Mouse (Mus musculus): ENCODE measurements around the gene Kcnc3.

DNA sequence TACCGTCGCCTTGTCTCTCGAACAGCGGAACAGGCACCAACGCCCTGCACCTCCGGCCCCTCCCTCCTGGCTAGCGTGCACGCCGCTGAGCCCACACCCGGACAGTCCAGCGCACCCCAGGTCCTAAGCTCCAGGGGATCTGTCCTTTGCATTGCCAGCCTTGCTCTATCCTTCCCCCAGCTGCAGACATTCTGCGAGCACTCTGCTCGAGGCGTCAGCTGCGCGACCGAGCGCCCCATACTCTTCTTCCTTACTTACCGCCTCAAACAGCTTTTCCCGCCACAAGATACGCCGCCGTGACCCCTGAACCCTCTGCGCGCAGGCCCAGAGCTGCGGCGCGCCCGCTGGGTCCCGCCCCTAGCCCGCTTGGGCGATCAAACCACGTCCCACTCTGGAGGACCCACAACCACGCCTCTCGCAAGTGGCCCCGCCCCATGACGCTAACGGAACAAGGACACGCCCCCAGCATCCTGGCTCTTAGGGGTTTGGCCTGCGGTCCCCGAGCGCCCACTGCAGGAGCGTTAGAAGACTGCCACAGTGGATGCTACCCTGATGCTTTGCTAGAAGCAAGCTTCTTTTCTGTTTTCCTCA, 41.9 kb upstream of the Kcnc3 start, which contains the start of gene Pold1:
- TF ChIP-seq CTCF (IDR thresholded peaks at IDR 0.05; ENCODE audit: borderline replicate concordance, insufficient read depth, low read length) (peak; percentile 49), POLR2A (IDR thresholded peaks at IDR 0.05; ENCODE audit: low read depth, low read length) (peak; percentile 46; the same call in 1 of the 2 replicates)
